Mouse (Mus musculus): ENCODE results near the gene Slc9a6.

The Slc9a6 gene

DNA sequence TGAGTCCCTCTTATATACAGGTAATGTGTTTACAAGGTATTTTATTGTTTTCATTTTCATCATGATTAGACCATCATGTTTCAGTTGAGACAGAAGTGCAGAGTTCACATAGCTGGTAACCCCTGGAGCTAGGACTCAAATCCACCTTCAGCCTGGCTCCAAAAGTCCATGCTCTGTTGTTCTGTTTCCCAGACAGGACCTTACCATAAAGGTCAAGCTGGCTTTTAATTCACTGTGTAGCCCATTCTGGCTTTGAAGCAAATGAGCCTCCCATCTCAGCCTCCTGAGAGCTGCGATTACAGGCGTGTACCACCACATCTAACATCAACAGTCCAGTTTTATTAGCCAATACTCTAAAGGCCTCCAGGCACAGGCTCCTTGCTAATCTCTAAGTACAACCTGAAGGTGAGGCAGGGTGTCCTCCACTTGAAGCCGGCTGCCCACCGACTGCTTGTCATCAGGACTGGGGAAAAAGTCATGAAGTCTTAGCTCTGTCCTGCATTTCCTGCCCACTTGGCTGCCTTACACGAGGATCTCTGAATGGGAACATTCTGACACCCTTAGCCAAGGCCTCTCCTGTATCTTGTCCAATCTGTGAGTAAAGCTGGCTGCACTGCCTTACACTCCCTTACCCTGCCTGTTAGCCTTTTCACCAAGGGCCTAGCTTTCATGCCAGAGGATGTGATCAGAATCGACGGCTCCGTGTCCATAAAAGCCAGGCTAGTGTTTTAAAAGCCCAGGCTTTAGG, 55.8 kb downstream of the Slc9a6 start:
- no peak for DNase-seq (ENCODE audit: extremely low spot score, low spot score)

DNA sequence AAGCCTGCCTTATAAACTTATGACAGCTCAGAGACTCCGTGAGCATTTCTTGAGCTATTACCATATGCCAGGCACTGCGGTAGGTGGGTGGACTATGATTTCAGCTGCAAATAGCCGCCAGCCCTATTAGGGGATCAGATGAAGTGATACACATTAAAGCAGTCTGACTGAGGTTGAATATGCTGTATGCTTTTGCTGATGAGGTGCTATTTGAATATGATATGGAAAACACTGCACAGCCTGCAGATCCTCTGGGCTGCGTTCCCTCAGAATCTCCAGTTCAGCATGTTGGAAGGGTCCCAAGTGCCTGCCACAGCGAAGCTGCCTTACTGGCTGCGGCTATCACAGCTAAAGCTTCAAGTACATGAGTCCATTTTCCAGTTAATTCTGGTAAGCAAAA, 57.7 kb downstream of the Slc9a6 start:
- DNase-seq (ENCODE audit: extremely low spot score, low spot score), result no peak

DNA sequence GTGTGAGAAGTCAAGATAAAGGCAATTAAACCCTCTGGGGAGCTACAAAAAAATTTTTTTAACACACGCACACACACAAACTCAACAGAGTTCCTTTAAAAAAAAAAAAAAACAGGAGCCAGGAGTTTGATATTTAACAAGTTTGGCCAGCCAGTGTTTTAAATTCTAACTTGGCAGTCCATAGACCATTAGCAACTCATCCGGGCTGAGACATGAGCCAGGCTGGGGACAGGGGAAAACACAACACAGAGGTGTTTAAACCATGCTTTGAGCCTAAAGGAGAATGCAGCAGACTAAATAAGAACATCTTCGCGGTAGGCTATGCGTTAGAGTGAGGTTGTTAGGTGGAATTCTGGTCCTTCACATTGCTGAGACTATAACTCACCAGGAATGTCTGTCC, 58.5 kb downstream of the Slc9a6 start:
- DNase-seq (ENCODE audit: extremely low spot score, low spot score), result no peak

DNA sequence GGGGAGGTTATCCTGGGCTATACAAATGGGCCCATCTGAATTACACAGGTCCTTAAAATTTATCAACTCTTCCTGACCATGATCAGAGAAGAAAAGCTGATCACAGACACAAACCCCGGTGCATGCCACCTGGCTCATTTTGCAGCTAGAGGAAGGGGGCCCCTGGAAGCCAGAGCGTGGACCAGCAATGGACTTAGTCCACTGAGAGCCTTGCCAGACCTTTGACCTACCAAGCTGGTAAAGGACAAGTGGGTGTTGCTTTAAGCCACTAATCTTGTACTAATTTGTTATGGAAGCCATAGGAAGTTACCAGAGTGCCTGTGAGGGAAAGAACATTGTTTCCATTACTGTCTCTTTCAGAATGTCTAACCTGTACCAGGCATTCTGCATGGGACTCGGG, 58.9 kb downstream of the Slc9a6 start:
- no peak for DNase-seq (ENCODE audit: extremely low spot score, low spot score)

DNA sequence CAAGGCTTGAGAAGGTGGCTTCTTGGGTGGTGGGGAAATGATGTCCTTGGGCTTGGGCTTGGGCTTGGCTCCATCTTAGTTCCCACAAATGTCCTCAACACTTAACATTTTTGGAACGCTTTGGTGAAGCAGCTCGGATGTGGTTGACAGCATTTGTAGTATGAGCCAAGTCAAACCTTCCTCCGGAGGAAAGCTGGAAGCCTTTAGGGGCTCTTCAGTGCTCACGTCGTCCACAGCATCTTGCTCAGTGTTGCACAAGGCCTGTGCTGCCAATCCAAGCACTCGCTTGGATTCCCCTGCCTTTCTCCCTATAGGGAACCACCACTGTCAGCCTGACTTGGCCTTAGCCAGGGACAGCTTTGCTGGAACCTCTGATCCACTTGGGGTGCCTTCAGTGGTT, 66.0 kb downstream of the Slc9a6 start:
- DNase-seq (ENCODE audit: extremely low spot score, low spot score), result no peak

DNA sequence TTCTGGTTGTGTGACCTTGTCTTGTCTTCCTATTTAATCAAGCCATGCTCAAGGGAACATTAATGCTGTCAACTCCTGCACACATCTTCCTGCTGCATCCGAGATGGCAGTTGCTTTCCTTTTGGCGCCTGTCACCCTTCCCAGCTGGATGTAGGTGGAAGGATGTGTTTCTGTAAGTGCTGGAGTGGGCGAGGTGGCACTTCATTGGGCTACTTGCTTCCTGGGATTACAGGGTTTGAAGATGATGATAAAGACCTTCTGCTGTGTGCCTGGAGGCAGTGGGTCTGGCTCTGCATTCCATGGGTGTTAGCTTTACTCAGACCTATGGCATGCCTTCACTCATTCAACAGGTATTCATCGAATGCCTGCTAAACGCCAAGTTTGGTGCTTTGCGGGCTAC, 68.2 kb downstream of the Slc9a6 start:
- DNase-seq (ENCODE audit: extremely low spot score, low spot score), result no peak

DNA sequence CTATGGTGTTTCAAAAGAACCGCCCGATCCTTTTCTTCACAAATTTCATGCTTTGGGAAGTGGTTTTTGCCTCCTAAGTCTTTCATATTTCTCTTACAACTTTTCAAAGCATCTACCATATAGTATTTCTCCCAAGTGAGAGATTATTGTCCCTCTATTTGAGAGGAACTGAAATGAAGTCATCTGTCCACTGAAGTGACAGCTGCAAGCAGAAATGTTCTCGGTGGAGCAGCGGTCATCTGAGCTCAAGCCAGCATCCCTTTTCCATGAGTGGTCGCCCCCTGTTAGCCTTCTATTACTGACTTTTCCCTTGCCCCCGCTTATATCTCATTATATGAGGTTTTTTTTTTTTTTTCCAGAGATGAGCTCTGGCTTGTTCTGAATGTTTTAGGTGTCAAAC, 69.5 kb downstream of the Slc9a6 start:
- DNase-seq (ENCODE audit: extremely low spot score, low spot score), result no peak

DNA sequence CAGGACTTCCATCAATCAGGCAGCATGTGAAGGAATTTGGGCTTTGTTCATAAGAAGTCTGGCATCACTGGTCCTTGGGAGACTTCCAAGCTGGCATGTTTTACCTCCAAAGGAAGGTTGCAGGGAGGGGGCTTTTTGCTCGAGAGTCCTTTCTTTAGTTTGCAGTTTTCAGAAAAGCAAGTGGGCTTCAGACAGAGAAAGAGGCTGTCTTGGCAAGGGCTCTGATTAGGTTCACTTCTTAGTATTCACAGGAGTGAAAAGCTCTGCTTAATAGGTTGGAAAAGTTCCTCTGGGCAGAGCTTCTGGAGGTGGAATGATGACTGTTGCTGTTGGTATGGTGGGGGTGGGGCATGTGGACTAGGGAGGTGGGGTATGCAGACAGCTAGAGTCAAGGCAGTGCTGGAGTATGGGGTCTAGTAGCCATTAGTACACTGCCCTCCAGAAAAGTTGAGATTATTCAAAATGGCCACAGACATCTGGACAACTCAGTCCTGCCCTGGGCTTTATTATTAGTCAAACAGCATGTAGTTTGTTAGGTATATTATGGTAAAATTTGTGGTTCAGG, 72.7 kb downstream of the Slc9a6 start:
- DNase-seq (ENCODE audit: extremely low spot score, low spot score), result no peak

DNA sequence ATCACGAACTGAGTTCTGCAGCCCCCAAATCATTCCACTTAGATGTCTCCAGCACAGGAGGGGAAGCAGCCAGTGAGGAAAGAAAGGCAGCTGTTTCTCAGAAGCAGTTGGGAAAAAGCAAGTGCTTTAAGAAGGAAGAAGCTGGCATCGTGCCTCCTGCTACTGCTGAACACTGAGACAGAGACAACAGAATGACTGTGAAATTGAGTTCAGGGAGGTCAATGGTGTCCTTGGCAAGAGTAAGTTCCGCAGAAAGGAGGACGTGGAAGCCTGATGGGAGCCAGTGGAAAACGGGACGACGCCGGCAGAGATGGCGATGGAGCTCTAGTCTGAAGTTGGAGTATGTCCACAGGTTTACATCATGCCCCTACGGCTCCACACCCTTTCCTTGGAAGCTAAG, 74.0 kb downstream of the Slc9a6 start:
- DNase-seq (ENCODE audit: extremely low spot score, low spot score), result no peak

DNA sequence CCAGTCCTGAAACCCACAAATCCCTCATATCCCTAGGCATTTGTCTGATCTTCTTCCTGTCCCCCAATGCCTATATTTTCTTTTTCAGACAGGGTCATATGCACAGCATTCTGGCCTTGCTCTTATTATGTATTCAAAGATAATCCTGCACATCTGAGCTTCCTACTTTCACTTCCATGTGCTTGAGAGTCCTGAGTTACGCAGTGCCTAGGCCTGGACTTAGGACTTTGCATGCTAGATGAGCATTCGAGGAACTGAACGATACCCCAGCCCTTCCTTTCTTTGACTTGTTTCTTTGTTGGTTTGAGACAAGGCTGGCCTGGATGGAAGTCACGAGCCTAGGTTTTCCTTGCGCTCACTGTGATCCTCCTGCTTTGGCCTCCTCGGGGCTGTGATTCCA, 83.0 kb downstream of the Slc9a6 start:
- no peak for DNase-seq (ENCODE audit: extremely low spot score, low spot score)

DNA sequence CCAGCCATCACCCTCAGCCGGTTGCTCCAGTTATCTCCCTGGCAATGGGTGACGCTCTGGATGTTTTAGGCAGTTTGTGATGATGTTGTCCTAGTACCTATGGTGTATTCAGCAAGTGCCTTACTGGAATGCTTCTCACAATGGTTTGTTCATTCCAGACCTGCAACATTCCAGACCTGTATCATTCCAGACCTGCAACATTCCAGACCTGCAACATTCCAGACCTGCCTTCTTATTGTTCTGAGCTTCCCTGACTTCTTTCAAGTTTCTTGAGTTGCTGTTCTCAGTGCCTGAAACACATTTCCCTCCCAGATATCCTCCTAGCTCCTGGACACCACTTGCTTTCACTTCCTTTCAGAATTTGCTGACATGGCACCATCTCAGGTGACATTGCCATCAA, 85.0 kb downstream of the Slc9a6 start:
- DNase-seq (ENCODE audit: extremely low spot score, low spot score), result no peak

DNA sequence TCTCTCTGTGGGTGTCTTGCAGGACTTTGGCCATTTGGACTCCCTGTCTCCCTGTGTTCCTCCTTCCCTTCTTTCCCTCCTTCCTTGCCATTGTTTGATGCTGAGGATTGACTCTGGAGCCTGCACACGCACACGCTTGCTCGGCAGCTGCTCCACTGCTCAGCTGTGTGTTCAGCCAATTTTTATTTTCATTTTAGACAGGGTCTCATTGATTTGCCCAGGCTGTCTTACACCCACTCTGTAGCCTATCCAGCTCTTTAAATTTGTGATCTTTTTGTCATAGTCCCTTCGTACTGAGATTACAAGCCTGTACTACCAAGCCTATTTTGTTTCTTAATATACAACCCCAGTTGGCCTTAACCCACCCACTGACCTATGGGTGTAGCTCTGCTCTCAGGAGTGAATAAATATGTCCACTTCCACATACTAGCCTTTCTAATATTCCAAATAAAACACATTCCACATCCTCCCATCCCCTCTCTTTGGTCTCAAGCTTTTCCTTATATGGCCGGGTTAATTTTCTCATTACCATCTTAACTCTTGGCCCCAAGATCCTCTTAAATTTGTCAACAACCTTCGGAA, 87.7 kb downstream of the Slc9a6 start:
- DNase-seq (ENCODE audit: extremely low spot score, low spot score), result no peak

DNA sequence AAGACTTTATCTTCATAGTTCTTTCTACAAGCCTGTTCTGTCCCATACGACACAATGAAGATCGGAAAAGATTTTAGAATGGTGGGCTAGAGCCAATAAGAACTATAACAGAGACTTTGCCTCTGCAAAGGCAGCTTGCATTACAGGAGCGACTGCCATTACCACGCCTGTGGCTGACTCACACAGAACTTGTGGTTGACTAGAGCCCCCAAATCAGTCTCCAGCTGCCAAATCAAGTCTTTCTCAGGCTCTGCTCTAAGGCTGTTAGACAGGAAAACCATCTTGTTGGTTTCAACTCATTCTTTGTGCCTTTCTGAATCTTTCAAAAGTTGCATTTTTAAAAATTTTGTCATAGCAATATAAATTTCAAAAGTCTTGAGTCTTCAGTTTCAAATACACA, 88.3 kb downstream of the Slc9a6 start:
- DNase-seq (ENCODE audit: extremely low spot score, low spot score), result no peak

DNA sequence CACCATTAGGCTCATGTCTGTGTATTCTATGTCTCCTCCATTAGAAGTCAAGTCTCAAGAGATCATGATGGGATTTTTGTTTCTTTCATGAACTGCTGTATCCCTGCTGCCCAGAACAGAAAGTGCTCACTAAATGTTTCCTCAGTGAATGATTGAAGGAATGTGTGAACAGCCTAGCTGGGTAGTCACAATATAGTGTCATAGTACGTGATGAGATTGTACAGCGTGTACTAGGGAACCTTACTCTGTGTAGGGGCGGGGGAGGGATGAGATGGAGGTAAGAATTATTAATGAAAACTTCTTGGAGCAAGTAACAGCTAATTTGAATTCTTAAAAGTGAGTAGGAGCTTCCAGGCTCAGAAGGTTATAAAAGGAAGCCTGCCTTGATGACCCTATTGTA, 91.7 kb downstream of the Slc9a6 start:
- DNase-seq (ENCODE audit: extremely low spot score, low spot score), result no peak

DNA sequence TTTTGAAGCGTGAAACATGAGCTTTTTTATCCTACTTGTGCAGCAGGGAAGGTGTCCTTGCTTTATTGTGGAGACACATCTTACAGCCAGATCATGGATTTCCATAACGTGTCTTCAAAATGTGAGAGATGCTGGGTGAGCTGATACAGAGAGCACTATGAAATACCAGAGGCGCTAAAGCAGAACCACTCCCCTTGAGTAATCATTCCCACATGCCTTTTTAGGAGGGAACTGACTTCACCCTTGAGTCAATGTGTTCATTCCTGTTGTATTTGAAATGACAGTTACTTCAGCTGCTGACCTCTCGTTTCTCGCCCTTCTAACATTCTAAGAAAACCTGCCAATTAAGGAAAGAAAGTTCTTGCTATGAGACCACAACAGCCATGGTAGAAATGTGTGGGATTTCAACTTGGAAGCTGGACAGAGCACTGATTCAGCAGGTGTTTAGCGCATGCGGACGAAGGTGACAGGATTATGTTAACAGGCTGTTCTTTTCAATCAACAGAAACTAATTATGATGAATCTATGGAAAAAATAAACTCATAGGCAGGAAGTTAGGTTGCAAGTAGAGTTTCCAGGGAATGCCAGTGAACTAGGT, 94.5 kb downstream of the Slc9a6 start:
- no peak for DNase-seq (ENCODE audit: extremely low spot score, low spot score)

DNA sequence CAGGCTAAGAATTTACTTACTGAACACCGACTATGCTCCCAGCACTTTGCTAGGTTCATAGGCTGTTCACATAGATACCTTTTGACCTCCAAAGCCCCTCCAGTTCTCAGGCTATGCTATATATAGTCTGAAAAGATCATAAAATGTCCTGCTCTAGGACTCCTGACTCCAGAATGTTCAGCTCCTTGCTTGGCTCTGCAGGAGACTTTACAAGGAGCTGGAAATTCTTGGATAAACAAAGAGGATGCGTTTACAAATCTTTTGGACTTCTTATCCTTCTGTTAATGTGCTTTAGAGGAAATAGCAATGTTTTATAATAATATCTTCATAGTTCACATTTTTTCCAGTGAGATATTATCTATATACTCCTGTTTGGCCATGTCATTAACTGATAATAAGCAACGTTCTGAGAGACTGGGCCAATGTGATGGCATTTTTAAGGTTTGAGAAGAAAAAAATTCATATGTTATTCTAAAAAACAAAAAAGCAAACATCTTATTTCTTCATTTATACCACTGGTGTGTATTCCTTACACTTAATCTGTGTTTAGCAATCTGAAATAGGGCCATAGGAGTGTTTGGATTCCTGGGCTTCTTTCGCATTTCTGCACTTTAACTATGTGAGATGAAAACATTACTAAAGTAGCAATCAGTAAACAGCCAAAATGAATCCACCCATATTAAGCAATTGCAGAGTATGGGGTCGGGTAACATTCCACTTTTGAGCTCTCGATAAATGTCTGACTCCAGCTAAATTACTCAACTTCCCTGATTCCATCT, 99.2 kb downstream of the Slc9a6 start:
- no peak for DNase-seq (ENCODE audit: extremely low spot score, low spot score)

DNA sequence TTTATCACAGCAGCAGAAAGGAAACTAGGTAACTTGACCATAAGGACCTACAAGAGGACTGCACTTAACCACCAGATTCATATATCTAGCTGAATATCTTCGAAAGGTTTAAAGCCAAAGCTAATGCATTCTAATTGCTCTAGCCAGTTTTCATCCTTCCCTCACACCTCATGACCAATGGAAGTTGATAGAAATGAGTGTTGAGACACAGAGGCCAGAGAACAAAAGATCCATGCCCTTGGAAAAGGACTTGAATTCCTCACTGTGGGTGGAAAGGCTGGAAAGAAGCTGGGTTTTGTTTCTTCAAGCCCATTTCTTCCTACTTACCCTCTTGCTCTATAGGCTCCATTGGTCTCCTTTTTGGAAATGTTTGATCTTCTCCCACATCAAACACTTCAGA, 101.0 kb downstream of the Slc9a6 start:
- no peak for DNase-seq (ENCODE audit: extremely low spot score, low spot score)

DNA sequence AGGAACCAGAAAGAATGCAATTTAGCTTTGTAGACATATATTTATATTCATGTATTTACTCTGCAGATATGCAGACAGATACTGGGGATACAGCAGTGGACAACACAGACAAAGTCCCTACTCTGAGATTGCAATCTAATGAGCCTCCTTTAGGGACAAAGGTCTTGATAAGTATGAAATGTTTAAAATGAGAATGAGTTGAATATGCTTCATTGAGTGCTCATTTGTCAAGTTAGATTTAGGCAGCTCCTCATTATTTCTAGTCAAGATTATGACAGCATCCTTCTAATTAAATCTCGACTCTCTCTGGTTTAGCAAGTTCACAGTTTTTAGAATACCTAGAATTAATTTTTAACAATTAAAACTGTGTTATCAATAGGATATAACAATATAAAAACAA, 103.1 kb downstream of the Slc9a6 start:
- DNase-seq (ENCODE audit: extremely low spot score, low spot score), result no peak

Data from neural tube, embryonic 10.5 days (tissue).